ENCODE assay signal across 23 mouse cellular contexts in genomic region chr11:93103101-93103815, GRCm38 (mm10). TPM values are rescaled to one million over a fixed set of nuclear protein-coding genes. Genes with fewer than 3 reads are reported as not detected.
DNase-seq lines count a peak whose midpoint lies in the region; ATAC-seq and TF ChIP-seq lines count a peak whose summit lies in the region.
"Had no signal": no experiment of that assay in that cellular context is flagged by ENCODE, and none has a peak within 500 bp of the region (broad histone marks: within the 10 kb centered on the region; RNA-seq: fewer than 3 reads in every experiment).

No protein-coding gene starts in this region.

- H3K4me1 ChIP-seq in hindbrain, embryonic 15.5 days (replicated peaks), result peaks cover 3% of the 10 kb centered on the region; the same call in 1 of the 2 replicates
- 0 out of 2 replicates have a peak, but pooled peaks cover 6% of the 10 kb centered on the region for H3K4me1 ChIP-seq in hindbrain, embryonic 11.5 days (replicated peaks; ENCODE audit: control insufficient read depth, insufficient read depth, low read length)
- H3K4me1 ChIP-seq in midbrain, postnatal 0 days (ENCODE audit: insufficient read depth, low read length), result no peaks in the 10 kb centered on the region

- WGBS in hindbrain, embryonic 15.5 days, result 44% methylated on average over 3 of the region's 3 CpGs
- WGBS in hindbrain, embryonic 11.5 days, result 66% methylated on average over 3 of the region's 3 CpGs
- WGBS in midbrain, postnatal 0 days, result 48% methylated on average over 3 of the region's 3 CpGs

- H3K9me3 ChIP-seq in hindbrain, embryonic 15.5 days, result no peaks in the 10 kb centered on the region
- H3K9me3 ChIP-seq in hindbrain, embryonic 11.5 days (ENCODE audit: control insufficient read depth, low read length), result no peaks in the 10 kb centered on the region
- H3K9me3 ChIP-seq in midbrain, postnatal 0 days (ENCODE audit: low read length), result no peaks in the 10 kb centered on the region
- H3K9me3 ChIP-seq: embryonic facial prominence, embryonic 12.5 days; forebrain, embryonic 15.5 days; limb, embryonic 13.5 days; stomach, embryonic 15.5 days had no signal

- DNase-seq in hindbrain, embryonic 11.5 days (ENCODE audit: low spot score), result no peak
- peak; percentile 67 to 74 for DNase-seq in cerebellum, adult 18-20 months
- peak; percentile 55 to 75 for DNase-seq in cerebellum, postnatal 14 days
- peak; percentile 24 for DNase-seq in midbrain, postnatal 0 days (ENCODE audit: low spot score)
- no peak for DNase-seq in lung, postnatal 4 days
- DNase-seq: gastrocnemius, adult 2 months; heart, adult 18-20 months; kidney, adult 11 months; kidney, postnatal 10 days had no signal

- H3K27me3 ChIP-seq in hindbrain, embryonic 15.5 days, result no peaks in the 10 kb centered on the region
- peaks cover 28% of the 10 kb centered on the region for H3K27me3 ChIP-seq in hindbrain, embryonic 11.5 days (ENCODE audit: control insufficient read depth, insufficient read depth, low read length)
- no peaks in the 10 kb centered on the region for H3K27me3 ChIP-seq in midbrain, postnatal 0 days (ENCODE audit: insufficient read depth, low read length)

- H3K36me3 ChIP-seq in hindbrain, embryonic 15.5 days, result no peaks in the 10 kb centered on the region
- no peaks in the 10 kb centered on the region for H3K36me3 ChIP-seq in hindbrain, embryonic 11.5 days (ENCODE audit: control insufficient read depth, insufficient read depth, low read length)
- no peaks in the 10 kb centered on the region for H3K36me3 ChIP-seq in midbrain, postnatal 0 days (ENCODE audit: insufficient read depth, low read length)
- H3K36me3 ChIP-seq: embryonic facial prominence, embryonic 12.5 days; forebrain, embryonic 15.5 days; limb, embryonic 13.5 days; stomach, embryonic 15.5 days had no signal

- peak overlapping the region; percentile 72 for H3K4me3 ChIP-seq in hindbrain, embryonic 15.5 days
- no peak overlapping the region for H3K4me3 ChIP-seq in hindbrain, embryonic 11.5 days (ENCODE audit: low read depth, low read length)
- H3K4me3 ChIP-seq in midbrain, postnatal 0 days (ENCODE audit: low read depth, low read length), result peak overlapping the region; percentile 74
- H3K4me3 ChIP-seq: embryonic facial prominence, embryonic 12.5 days; forebrain, embryonic 15.5 days; gastrocnemius, adult 2 months; limb, embryonic 13.5 days; myocyte; stomach, embryonic 15.5 days had no signal

- 0 out of 2 replicates have a peak overlapping the region, but pooled peaks have one; percentile 20 for H3K27ac ChIP-seq in hindbrain, embryonic 15.5 days (replicated peaks)
- H3K27ac ChIP-seq in hindbrain, embryonic 11.5 days (ENCODE audit: low read depth, low read length), result no peak overlapping the region
- H3K27ac ChIP-seq in midbrain, postnatal 0 days (ENCODE audit: low read depth, low read length), result no peak overlapping the region
- H3K27ac ChIP-seq: embryonic facial prominence, embryonic 12.5 days; forebrain, embryonic 15.5 days; gastrocnemius, adult 2 months; limb, embryonic 13.5 days; liver, embryonic 14.5 days; stomach, embryonic 15.5 days had no signal

- peak overlapping the region; percentile 94 for H3K4me2 ChIP-seq in hindbrain, embryonic 15.5 days
- H3K4me2 ChIP-seq in hindbrain, embryonic 11.5 days (replicated peaks; ENCODE audit: low read depth, low read length), result no peak overlapping the region
- peak overlapping the region; percentile 91 for H3K4me2 ChIP-seq in midbrain, postnatal 0 days (ENCODE audit: low read depth, low read length, poor library complexity, severe bottlenecking)
- H3K4me2 ChIP-seq: embryonic facial prominence, embryonic 12.5 days; forebrain, embryonic 15.5 days; limb, embryonic 13.5 days; stomach, embryonic 15.5 days had no signal

- no peak for ATAC-seq in hindbrain, embryonic 15.5 days (ENCODE audit: low FRiP score, low read depth)
- no peak for ATAC-seq in hindbrain, embryonic 11.5 days (ENCODE audit: low FRiP score)
- ATAC-seq in midbrain, postnatal 0 days (ENCODE audit: low FRiP score), result no peak
- ATAC-seq in monocyte, adult 5-6 weeks (replicated peaks; ENCODE audit: insufficient number of reproducible peaks, low FRiP score, low TSS enrichment, poor library complexity, severe bottlenecking), result no peak
- ATAC-seq: forebrain, embryonic 15.5 days; lung, postnatal 0 days had no signal

- peak; percentile 32; the same call in 1 of the 2 replicates for TF ChIP-seq CTCF in midbrain, postnatal 0 days (IDR thresholded peaks at IDR 0.05)

- H3K9ac ChIP-seq in hindbrain, embryonic 15.5 days, result no peak overlapping the region
- H3K9ac ChIP-seq in hindbrain, embryonic 11.5 days (ENCODE audit: low read depth, low read length), result no peak overlapping the region
- no peak overlapping the region for H3K9ac ChIP-seq in midbrain, postnatal 0 days (replicated peaks; ENCODE audit: low read length, poor library complexity, severe bottlenecking)
- H3K9ac ChIP-seq: embryonic facial prominence, embryonic 12.5 days; forebrain, embryonic 15.5 days; limb, embryonic 13.5 days; liver, embryonic 14.5 days; stomach, embryonic 15.5 days had no signal

RNA-seq across cellular contexts. Expression of gene Car10, which starts 5.4 kb away (rescaled TPM):
- 45.8 and 54.4 TPM in 2 replicates for polyA plus RNA-seq in hindbrain, embryonic 15.5 days (2015; fragmentation: Nextera tagmentation; extraction: Ambion mirVana)
- polyA plus RNA-seq in hindbrain, embryonic 11.5 days (2014; fragmentation: Nextera tagmentation; extraction: Ambion mirVana), result 4.9 and 5.8 TPM in 2 replicates
- total RNA-seq in midbrain, postnatal 0 days (2014; rRNA removed), result 62.8 and 72.6 TPM in 2 replicates
- polyA plus RNA-seq in midbrain, postnatal 0 days (2015; fragmentation: Nextera tagmentation; extraction: Ambion mirVana), result 64.1 and 69.6 TPM in 2 replicates
- total RNA-seq in monocyte, adult 5-6 weeks (2017), result 0.19 TPM in 1 of 3 replicates, not detected in the others
- total RNA-seq: gastrocnemius, adult 2 months; heart, adult 18-20 months; hematopoietic stem cell, adult 5-6 weeks; megakaryocyte, adult 5-6 weeks had no signal
- polyA plus RNA-seq: heart, embryonic 14.5 days; liver, embryonic 14.5 days; lung, postnatal 0 days; myocyte; spleen, adult 2 months; thymus, postnatal 0 days had no signal

Comparison
In these comparisons a context has a peak if more than half of its experiments do, and no peak if none do; other contexts are left out.
1. DNase-seq: peak in cerebellum, adult 18-20 months (2 of 2), cerebellum, postnatal 14 days (2 of 2) and midbrain, postnatal 0 days (single experiment); none in hindbrain, embryonic 11.5 days (single experiment) and lung, postnatal 4 days (0 of 2).